Mouse (Mus musculus) lung, postnatal 4 days (tissue): ENCODE data around the gene Tuba1c.
"Not testable (repeated sequence)": the region's sequence is repeated elsewhere in the genome, so short reads cannot be mapped to it uniquely, and the experiment has no call there.

ENCODE experiments used
- DNase-seq, 2 experiments: peaks; one replicate each; pipeline ENCODE4 v3.0.0; 2021

Tuba1c gene

GRCm38 (mm10) chr15:99032041-99032725 is 2.5 kb downstream of the Tuba1c start:
- DNase-seq, result no peak

GRCm38 (mm10) chr15:99032726-99033250 is 3.1 kb downstream of the Tuba1c start:
- no peak for DNase-seq

- no peak for DNase-seq
Observed at GRCm38 (mm10) chr15:99033498-99034270, 4.0 kb downstream of the Tuba1c start.

- no peak for DNase-seq
Observed at GRCm38 (mm10) chr15:99035431-99035830, 5.7 kb downstream of the Tuba1c start.

GRCm38 (mm10) chr15:99036249-99036905 is 6.7 kb downstream of the Tuba1c start:
- DNase-seq, result peak in 1 of 2 experiments; percentile 45

- DNase-seq, result no peak
Observed at GRCm38 (mm10) chr15:99038025-99038424, 8.3 kb downstream of the Tuba1c start.

- no peak for DNase-seq
Observed at GRCm38 (mm10) chr15:99038797-99039196, 9.1 kb downstream of the Tuba1c start.

GRCm38 (mm10) chr15:99039306-99039705 is 9.6 kb downstream of the Tuba1c start:
- no peak for DNase-seq

GRCm38 (mm10) chr15:99039996-99040919 is 10.6 kb downstream of the Tuba1c start:
- DNase-seq, result no peak

- no peak for DNase-seq
Observed at GRCm38 (mm10) chr15:99040920-99041856, 11.5 kb downstream of the Tuba1c start.

GRCm38 (mm10) chr15:99042334-99042733 is 12.6 kb downstream of the Tuba1c start:
- no peak for DNase-seq

- DNase-seq, result peak in 1 of 2 experiments; percentile 49
Observed at GRCm38 (mm10) chr15:99044854-99045253, 15.2 kb downstream of the Tuba1c start.

GRCm38 (mm10) chr15:99045734-99046133 is 16.0 kb downstream of the Tuba1c start:
- DNase-seq, result not testable (repeated sequence)

GRCm38 (mm10) chr15:99049473-99050253 is 20.0 kb downstream of the Tuba1c start:
- DNase-seq, result peak in 1 of 2 experiments; percentile 63

GRCm38 (mm10) chr15:99053373-99053772 is 23.7 kb downstream of the Tuba1c start:
- no peak for DNase-seq

GRCm38 (mm10) chr15:99055040-99055439 is 25.3 kb downstream of the Tuba1c start, which contains the start of gene Prph:
Gene Prph, plus strand, starts transcription at chr15:99055174.
- no peak for DNase-seq

- no peak for DNase-seq
Observed at GRCm38 (mm10) chr15:99055511-99055961, 25.8 kb downstream of the Tuba1c start.

GRCm38 (mm10) chr15:99056332-99056731 is 26.6 kb downstream of the Tuba1c start:
- peak in 1 of 2 experiments; percentile 50 for DNase-seq

GRCm38 (mm10) chr15:99065557-99066165 is 36.0 kb downstream of the Tuba1c start:
- no peak for DNase-seq

- DNase-seq, result no peak
Observed at GRCm38 (mm10) chr15:99071988-99072387, 42.3 kb downstream of the Tuba1c start.
